Mouse (Mus musculus) neural tube, embryonic 14.5 days (tissue): ENCODE data around the gene Efemp2. TPM values are rescaled to one million over a fixed set of nuclear protein-coding genes. Genes with fewer than 3 reads are reported as not detected.

Source experiments
- ATAC-seq: fragments of 200-750 bp; cut with Nextera tagmentation; 2 replicates; pipeline ENCODE4 v1.8.0; 2017; ENCODE audit warnings: low read depth, mild to moderate bottlenecking, moderate TSS enrichment, moderate library complexity
- H3K27ac ChIP-seq: fragments of 300-500 bp; sonication (generic); 2 replicates; pipeline ENCODE4 v1.5.1; 2014; ENCODE audit warnings: low read depth, mild to moderate bottlenecking, control low read depth, low read length, moderate library complexity, mixed read lengths
- H3K27me3 ChIP-seq: fragments of 300-500 bp; sonication (generic); 2 replicates; pipeline ENCODE4 v1.6.1; 2014; ENCODE audit warnings: low read length; ENCODE audit not compliant: control insufficient read depth, insufficient read depth
- H3K36me3 ChIP-seq: fragments of 300-500 bp; sonication (generic); 2 replicates; pipeline ENCODE4 v1.6.1; 2014; ENCODE audit warnings: low read length, mixed read lengths; ENCODE audit not compliant: control insufficient read depth, insufficient read depth
- H3K4me1 ChIP-seq: fragments of 300-500 bp; sonication (generic); 2 replicates; pipeline ENCODE4 v1.6.1; 2014; ENCODE audit warnings: low read length; ENCODE audit not compliant: control insufficient read depth, insufficient read depth
- H3K4me2 ChIP-seq: fragments of 300-500 bp; sonication (generic); 2 replicates; pipeline ENCODE4 v1.6.1; 2014; ENCODE audit warnings: mild to moderate bottlenecking, low read depth, low read length, control low read depth
- H3K4me3 ChIP-seq: fragments of 300-500 bp; sonication (generic); 2 replicates; pipeline ENCODE4 v1.5.1; 2014; ENCODE audit warnings: low read depth, low read length, control low read depth, mixed read lengths
- H3K9ac ChIP-seq: fragments of 300-500 bp; sonication (generic); replicated peaks from 2 replicates; pipeline ENCODE4 v1.6.1; 2014; ENCODE audit warnings: low read depth, mild to moderate bottlenecking, control low read depth, low read length, mixed read lengths
- H3K9me3 ChIP-seq: fragments of 300-500 bp; sonication (generic); 2 replicates; pipeline ENCODE4 v1.6.1; 2016; ENCODE audit warnings: low read length; ENCODE audit not compliant: control insufficient read depth
- WGBS: fragments of 180-500 bp; shearing (Covaris S2); extraction: QIAGEN DNeasy Blood & Tissue Kit; methylation state at CpG from one replicate; pipeline ENCODE4 v1.1.7; 2014; 5-methylcytosine and 5-hydroxymethylcytosine counted together
- polyA plus RNA-seq: library from polyadenylated mRNA; unstranded; fragments of >200 nt; fragmentation: Nextera tagmentation; extraction: Ambion mirVana; gene quantifications from 2 replicates; pipeline ENCODE4 v1.2.1, GENCODE M21; 2014

The Efemp2 gene
- polyA plus RNA-seq, 1 experiment from 2014 or later: 30.4 TPM

- no peak overlapping the region for H3K27ac ChIP-seq
- H3K4me2 ChIP-seq: peak overlapping the region; percentile 95
- peaks cover 10% of the 10 kb centered on the region; the same call in 1 of the 2 replicates for H3K4me1 ChIP-seq
- peak overlapping the region; percentile 45 for H3K4me3 ChIP-seq
- no peak overlapping the region for H3K9ac ChIP-seq
- H3K9me3 ChIP-seq: no peaks in the 10 kb centered on the region
- WGBS: 7% methylated on average over 36 of the region's 36 CpGs
- ATAC-seq: no peak
- H3K27me3 ChIP-seq: peaks cover 41% of the 10 kb centered on the region
- no peaks in the 10 kb centered on the region for H3K36me3 ChIP-seq
Observed at GRCm38 (mm10) chr19:5448354-5449150, 25.2 kb upstream of the Efemp2 start.

GRCm38 (mm10) chr19:5449673-5450072 lies 24.1 kb upstream of the Efemp2 start:
- Histone ChIP-seq H3K4me2 (no peak overlapping the region), H3K4me3 (no peak overlapping the region), H3K9me3 (no peaks in the 10 kb centered on the region), H3K9ac (no peak overlapping the region), H3K36me3 (no peaks in the 10 kb centered on the region), H3K27me3 (peaks cover 41% of the 10 kb centered on the region), H3K27ac (no peak overlapping the region), H3K4me1 (peaks cover 10% of the 10 kb centered on the region; the same call in 1 of the 2 replicates)
- 85% methylated on average over 3 of the region's 3 CpGs for WGBS
- ATAC-seq: no peak

GRCm38 (mm10) chr19:5451766-5452165 lies 22.0 kb upstream of the Efemp2 start:
- Histone ChIP-seq H3K9ac (no peak overlapping the region), H3K36me3 (no peaks in the 10 kb centered on the region), H3K27me3 (peaks cover 36% of the 10 kb centered on the region), H3K27ac (no peak overlapping the region), H3K4me1 (peaks cover 26% of the 10 kb centered on the region), H3K4me2 (no peak overlapping the region), H3K9me3 (no peaks in the 10 kb centered on the region), H3K4me3 (no peak overlapping the region)
- ATAC-seq: no peak
- WGBS: 73% methylated on average over 6 of the region's 6 CpGs

GRCm38 (mm10) chr19:5455037-5455436 lies 18.7 kb upstream of the Efemp2 start:
- WGBS: 81% methylated on average over 12 of the region's 12 CpGs
- Histone ChIP-seq H3K4me1 (peaks cover 24% of the 10 kb centered on the region), H3K4me3 (no peak overlapping the region), H3K9ac (no peak overlapping the region), H3K36me3 (no peaks in the 10 kb centered on the region), H3K9me3 (no peaks in the 10 kb centered on the region), H3K4me2 (peak overlapping the region; percentile 97; the same call in 1 of the 2 replicates), H3K27ac (no peak overlapping the region), H3K27me3 (peaks cover 3% of the 10 kb centered on the region; the same call in 1 of the 2 replicates)
- ATAC-seq: no peak

- H3K9ac ChIP-seq: no peak overlapping the region
- no peaks in the 10 kb centered on the region for H3K9me3 ChIP-seq
- 64% methylated on average over 8 of the region's 8 CpGs for WGBS
- H3K27ac ChIP-seq: no peak overlapping the region
- no peaks in the 10 kb centered on the region for H3K36me3 ChIP-seq
- H3K4me2 ChIP-seq: peak overlapping the region; percentile 97
- no peak for ATAC-seq
- H3K4me1 ChIP-seq: peaks cover 25% of the 10 kb centered on the region
- 0 out of 2 replicates have a peak, but pooled peaks cover 2% of the 10 kb centered on the region for H3K27me3 ChIP-seq
- H3K4me3 ChIP-seq: peak overlapping the region; percentile 84
Observed at GRCm38 (mm10) chr19:5455568-5455967, 18.2 kb upstream of the Efemp2 start.

GRCm38 (mm10) chr19:5456241-5456921 lies 17.4 kb upstream of the Efemp2 start:
- H3K36me3 ChIP-seq: no peaks in the 10 kb centered on the region
- H3K27ac ChIP-seq: peak overlapping the region; percentile 91
- peak overlapping the region; percentile 90 for H3K9ac ChIP-seq
- no peaks in the 10 kb centered on the region for H3K9me3 ChIP-seq
- WGBS: 3% methylated on average over 26 of the region's 26 CpGs
- H3K27me3 ChIP-seq: no peaks in the 10 kb centered on the region; the same call in 1 of the 2 replicates
- peak overlapping the region; percentile 84 for H3K4me3 ChIP-seq
- H3K4me2 ChIP-seq: peak overlapping the region; percentile 97
- ATAC-seq: no peak
- peaks cover 31% of the 10 kb centered on the region for H3K4me1 ChIP-seq

GRCm38 (mm10) chr19:5456922-5457745 lies 16.6 kb upstream of the Efemp2 start:
- WGBS: under 1% methylated on average over 70 of the region's 70 CpGs
- Histone ChIP-seq H3K4me3 (peak overlapping the region; percentile 84), H3K27me3 (no peaks in the 10 kb centered on the region; the same call in 1 of the 2 replicates), H3K9ac (peak overlapping the region; percentile 90), H3K9me3 (no peaks in the 10 kb centered on the region), H3K36me3 (no peaks in the 10 kb centered on the region), H3K27ac (peak overlapping the region; percentile 91), H3K4me2 (peak overlapping the region; percentile 97), H3K4me1 (peaks cover 32% of the 10 kb centered on the region)
- peak; percentile 92 for ATAC-seq

GRCm38 (mm10) chr19:5457746-5458442 lies 15.9 kb upstream of the Efemp2 start, which contains the start of gene Ccdc85b:
Ccdc85b (minus strand) TSS chr19:5457894.
- peak within 1 kb of the TSS; percentile 90 for H3K9ac ChIP-seq
- H3K27ac ChIP-seq: peak within 1 kb of the TSS; percentile 91
- H3K4me1 ChIP-seq: peaks cover 32% of the 10 kb centered on the region
- H3K27me3 ChIP-seq: no peaks in the 10 kb centered on the region; the same call in 1 of the 2 replicates
- H3K9me3 ChIP-seq: no peaks in the 10 kb centered on the region
- 13% methylated on average over 14 of the region's 14 CpGs for WGBS
- H3K4me2 ChIP-seq: peak within 1 kb of the TSS; percentile 97
- H3K4me3 ChIP-seq: peak within 1 kb of the TSS; percentile 84
- ATAC-seq: peak; percentile 10; the same call in 1 of the 2 replicates
- no peaks in the 10 kb centered on the region for H3K36me3 ChIP-seq
